Mouse (Mus musculus) urinary bladder, postnatal 10 days (tissue): ENCODE measurements around the gene Cd5.

ENCODE experiments used
- DNase-seq: peaks from one replicate; pipeline ENCODE4 v3.0.0; 2022; ENCODE audit warnings: low spot score

Gene Cd5

GRCm38 (mm10) chr19:10729889-10730288, 8.9 kb downstream of the Cd5 start:
- DNase-seq: no peak

DNA sequence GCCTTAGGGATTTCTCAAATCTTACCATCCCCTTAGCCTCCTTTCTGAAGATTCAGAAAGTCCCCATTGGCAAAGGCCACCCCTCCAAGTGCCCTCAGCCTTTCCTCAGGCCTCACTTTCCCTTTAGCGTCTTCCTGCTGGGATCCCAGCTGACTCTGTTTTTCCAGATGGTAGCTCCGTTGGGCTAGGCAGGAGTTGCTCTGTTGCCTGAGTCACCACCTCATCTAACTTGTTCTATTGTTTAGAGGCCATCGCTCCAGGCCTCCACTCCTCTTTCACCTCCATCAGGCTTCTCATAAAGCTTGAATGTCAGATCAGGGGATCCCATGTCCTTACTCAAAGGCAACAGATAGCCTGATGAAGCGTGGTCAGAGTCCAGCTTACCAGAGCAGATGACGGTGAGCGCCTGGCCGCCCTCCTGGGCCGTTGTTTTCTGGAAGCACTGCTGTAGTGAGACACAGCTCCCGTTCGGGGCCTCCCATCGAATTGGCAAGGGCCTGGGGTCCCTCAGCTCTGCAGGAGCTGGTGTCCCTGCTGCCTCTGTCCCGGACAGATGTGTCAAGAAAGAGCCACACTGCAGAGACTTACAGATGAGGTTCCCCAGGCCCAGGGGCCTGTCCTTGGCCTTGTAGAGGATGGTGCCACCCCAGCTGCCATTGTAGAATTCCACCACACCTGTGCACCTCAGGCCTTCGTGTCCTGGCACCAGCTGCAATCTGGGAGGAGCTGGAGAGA, 14.0 kb downstream of the Cd5 start:
- DNase-seq: no peak

DNA sequence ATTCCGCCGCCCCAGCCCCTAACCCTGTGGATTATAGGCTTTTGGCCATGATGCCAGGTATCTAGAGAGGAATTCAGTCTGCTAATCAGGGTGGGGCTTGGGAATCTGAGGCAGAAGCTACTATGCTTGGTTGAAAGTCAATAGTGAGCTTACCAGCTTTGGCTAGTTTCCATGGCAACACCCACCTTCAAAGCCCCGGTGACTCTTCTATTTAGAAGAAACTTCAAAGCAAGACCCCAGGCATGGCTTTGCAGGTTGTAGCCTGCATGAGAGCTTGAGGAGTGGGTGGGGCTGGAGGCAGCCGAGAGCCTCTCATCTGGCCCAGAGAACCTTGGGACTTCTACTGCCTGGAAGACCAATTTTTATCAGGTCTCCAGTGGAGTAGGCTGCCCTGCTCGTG, 15.2 kb downstream of the Cd5 start:
- no peak for DNase-seq

DNA sequence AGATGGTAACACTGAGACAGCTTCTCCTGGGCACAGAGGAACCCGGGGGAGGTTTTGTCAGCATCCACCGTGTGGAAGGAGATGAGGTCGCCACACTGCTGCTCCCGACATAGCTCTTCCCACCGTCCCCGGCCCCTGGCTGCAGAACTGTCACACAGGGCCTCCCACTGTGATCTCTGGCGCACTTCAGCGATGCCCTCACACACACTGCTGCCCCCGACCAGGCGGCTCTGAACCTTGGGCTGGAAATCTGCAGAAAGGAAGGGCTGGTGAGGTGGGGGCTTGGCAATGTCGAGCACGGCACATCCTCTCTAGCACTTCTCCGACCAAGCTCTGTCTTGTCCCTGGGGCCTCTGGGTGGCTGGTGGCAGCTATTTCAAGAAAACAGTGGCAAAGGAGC, 15.7 kb downstream of the Cd5 start:
- no peak for DNase-seq

GRCm38 (mm10) chr19:10721064-10721463, 17.7 kb downstream of the Cd5 start:
- DNase-seq: no peak

DNA sequence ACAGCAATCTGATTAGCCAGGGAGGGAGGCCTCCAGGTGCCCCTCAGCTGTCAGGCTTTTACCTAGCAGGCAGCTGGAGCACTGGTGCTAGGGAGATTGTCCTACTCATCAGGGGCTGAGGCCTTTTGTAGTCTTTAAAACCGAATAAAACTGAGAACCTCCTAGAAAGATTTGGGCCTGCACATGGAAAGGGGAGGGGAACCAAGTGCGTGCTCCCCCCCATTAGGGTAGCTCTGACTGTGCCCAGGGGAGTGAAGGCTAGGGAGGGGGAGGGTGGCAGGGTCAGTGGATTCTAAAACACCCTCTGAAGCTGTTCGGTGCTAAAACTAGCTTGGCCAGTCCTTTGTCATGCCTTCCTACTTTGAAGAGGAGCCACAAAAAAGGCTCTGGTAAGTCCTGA, 18.3 kb downstream of the Cd5 start:
- DNase-seq: no peak

DNA sequence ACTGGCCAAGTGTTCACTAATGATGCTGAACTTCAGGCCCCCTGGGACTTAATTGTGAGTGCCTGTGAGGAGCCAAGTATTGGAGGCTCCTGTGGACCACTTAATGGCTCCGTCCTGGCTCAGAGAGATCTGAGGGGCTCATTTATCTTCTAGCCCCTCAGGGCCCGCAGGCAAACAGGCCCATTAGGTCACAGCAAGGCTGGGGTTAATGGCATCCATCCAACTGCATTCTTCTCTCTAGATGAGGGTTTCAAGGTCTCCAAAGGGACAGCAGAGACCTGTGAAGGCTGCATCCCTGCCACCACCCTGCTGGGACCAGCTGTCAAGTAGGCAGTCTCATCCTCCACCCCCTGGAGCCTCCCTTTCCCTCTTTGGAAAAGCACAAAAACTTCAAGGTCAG, 19.1 kb downstream of the Cd5 start:
- no peak for DNase-seq

DNA sequence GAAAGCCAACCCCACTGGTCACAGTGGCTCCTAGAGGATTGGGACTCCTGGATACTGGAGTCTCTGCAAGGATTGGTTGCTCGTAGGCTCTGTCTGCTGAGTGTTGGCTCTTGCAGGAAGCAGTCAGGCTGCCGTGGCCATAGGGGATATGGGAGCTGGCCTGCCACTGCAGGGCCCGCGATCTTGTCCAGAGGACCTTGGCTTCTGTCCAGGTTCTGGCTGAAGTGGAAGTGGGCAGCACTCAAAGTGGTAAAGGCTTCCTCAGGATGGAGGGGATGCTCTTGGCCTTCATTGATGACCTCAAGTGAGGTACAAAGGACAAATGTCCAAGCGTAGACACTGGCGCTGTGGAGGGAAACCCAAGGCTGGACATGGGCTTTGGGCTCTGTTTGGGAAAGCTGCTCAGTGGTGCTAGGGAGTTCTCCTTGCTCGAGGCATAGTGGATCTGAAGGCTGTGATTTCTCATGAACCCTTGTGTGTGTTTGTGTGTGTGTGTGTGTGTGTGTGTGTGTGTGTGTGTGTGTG, 20.5 kb downstream of the Cd5 start:
- no peak for DNase-seq

DNA sequence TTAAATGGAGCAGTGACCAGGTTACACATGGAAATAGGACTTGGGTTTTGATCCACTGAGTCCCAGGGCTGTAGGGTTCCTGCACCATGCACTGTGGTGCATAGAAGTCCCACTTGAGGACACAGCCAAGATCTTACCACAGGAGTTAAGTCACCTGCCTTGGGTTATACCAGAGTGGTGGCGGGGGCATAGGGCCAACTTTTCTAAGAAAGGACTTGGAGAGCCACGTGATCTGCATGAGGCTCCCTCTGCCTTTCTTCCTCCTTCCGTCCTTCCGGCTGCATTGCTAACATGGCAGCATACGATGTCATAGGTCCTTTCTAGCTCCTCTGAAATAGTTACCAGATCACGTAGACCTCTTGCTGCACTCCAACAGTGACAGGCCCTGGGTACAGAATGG, 23.3 kb downstream of the Cd5 start:
- DNase-seq: no peak

GRCm38 (mm10) chr19:10714682-10715475, 23.9 kb downstream of the Cd5 start:
- DNase-seq: no peak

- DNase-seq: no peak
These were observed 24.6 kb downstream of the Cd5 start for GRCm38 (mm10) chr19:10714168-10714567.

- no peak for DNase-seq
These were observed 25.3 kb downstream of the Cd5 start for GRCm38 (mm10) chr19:10713551-10713950.

- DNase-seq: no peak
These were observed 26.2 kb downstream of the Cd5 start for GRCm38 (mm10) chr19:10712646-10713045.

DNA sequence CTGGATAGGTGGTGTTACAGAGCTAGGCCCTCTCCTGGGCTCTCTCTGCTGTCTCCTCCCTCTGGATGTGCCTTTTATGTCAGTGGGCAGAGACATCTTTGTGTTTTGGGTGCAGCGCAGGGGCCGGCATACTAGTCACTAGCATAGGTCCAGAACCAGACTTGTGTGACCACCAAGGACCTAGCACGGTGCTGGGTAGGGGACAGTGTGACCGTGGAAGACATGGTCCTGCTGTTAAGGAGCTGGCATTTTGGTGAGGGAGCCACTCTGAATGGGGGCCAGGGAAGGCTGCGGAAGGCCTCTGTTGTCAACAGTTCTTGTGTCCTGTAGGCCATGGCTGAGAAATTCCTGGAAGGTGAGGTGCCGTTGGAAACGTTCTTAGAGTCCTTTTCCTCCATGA, 26.6 kb downstream of the Cd5 start:
- DNase-seq: no peak

DNA sequence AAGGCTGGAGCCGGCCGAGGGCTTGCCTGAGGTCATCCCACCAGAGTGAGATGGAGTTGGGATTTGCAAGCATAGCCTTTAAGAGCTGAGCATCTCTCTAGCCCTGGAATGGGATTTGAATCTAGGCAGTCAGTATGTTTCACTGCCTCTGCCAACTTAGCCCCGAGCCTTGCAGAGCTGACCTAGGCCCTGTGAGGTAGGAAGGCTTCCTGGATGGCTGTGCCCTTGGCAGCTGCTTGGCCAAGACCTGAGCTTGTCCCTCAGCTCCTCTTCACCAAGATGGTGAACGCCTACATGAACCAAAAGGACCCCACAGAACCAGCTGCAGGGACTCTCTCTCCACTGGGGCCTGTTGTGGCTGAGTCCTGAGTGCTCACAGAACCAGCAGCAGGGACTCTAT, 28.1 kb downstream of the Cd5 start:
- DNase-seq: no peak

- DNase-seq: no peak
These were observed 28.7 kb downstream of the Cd5 start for GRCm38 (mm10) chr19:10710088-10710511.

- DNase-seq: peak; percentile 85
These were observed 29.3 kb downstream of the Cd5 start for GRCm38 (mm10) chr19:10709360-10710087.

- DNase-seq: no peak
These were observed 29.9 kb downstream of the Cd5 start for GRCm38 (mm10) chr19:10708900-10709299.

DNA sequence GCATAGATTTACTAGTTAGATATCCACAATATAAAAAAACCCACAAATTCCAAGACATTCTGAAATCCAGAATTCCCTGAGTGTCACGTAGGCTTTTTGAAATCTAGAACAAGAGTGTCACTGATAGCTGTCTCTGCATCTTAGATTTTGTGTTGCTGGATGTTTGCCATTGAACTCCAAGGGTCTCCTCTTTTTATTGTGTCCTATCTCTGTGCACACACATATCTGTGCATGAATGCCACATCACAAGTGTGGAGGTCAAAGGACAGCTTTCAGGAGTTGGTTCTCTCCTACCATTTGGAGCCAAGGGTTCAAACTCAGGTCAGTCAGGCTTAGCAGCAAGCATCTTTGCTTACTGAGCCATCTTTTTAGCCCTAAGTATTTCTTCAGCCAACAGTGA, 30.9 kb downstream of the Cd5 start:
- no peak for DNase-seq

- DNase-seq: no peak
These were observed 31.5 kb downstream of the Cd5 start for GRCm38 (mm10) chr19:10707087-10707875.

- no peak for DNase-seq
These were observed 35.3 kb downstream of the Cd5 start for GRCm38 (mm10) chr19:10703470-10703869.

DNA sequence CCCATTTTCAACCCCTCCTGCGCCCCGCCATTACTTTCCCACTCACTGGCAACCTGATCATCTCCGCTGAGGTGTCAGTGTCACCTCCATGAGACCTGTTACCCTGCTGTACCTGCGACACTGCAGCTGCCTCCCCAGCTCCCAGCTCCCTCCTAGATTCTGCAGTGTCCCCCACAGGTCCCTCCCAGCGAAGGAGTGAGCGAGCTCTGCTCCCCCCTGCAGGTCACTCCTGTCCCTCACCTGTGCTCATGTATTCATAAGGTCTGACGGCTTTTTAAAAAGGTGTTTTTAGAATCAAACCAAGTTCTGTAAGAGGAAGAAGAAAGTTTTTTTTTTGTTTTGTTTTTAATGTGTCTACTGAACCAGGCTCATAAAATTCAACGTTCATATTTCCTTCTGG, 36.7 kb downstream of the Cd5 start:
- no peak for DNase-seq
